Mouse (Mus musculus) ES-Bruce4 (cell line): ENCODE measurements around the gene Lpar2. TPM values are rescaled to one million over a fixed set of nuclear protein-coding genes. Genes with fewer than 3 reads are reported as not detected.

Source experiments
- H3K27ac ChIP-seq: 2 replicates; pipeline ENCODE4 v1.5.1; 2012; ENCODE audit warnings: low read length, inconsistent platforms; ENCODE audit not compliant: insufficient read depth
- H3K27me3 ChIP-seq: 2 replicates; pipeline ENCODE4 v1.6.1; 2012; ENCODE audit warnings: mild to moderate bottlenecking, low read length, inconsistent platforms; ENCODE audit not compliant: control insufficient read depth, poor library complexity, insufficient read depth, severe bottlenecking
- H3K36me3 ChIP-seq: 2 replicates; pipeline ENCODE4 v1.6.1; 2012; ENCODE audit warnings: inconsistent platforms, mild to moderate bottlenecking, low read length, moderate library complexity; ENCODE audit not compliant: control insufficient read depth, poor library complexity, insufficient read depth, severe bottlenecking
- H3K4me1 ChIP-seq: one replicate; pipeline ENCODE4 v1.8.1; 2011; ENCODE audit warnings: low read length; ENCODE audit not compliant: control insufficient read depth, insufficient read depth
- H3K4me3 ChIP-seq: 2 replicates; pipeline ENCODE4 v1.5.1; 2011; ENCODE audit warnings: low read depth, mild to moderate bottlenecking, low read length
- H3K9ac ChIP-seq: 2 replicates; pipeline ENCODE4 v1.6.1; 2012; ENCODE audit warnings: low read depth, mild to moderate bottlenecking, inconsistent platforms; ENCODE audit not compliant: poor library complexity, severe bottlenecking
- H3K9me3 ChIP-seq: replicated peaks from 2 replicates; pipeline ENCODE4 v1.6.1; 2012; ENCODE audit warnings: mild to moderate bottlenecking, low read length, inconsistent platforms; ENCODE audit not compliant: control insufficient read depth, poor library complexity, insufficient read depth, severe bottlenecking
- CTCF ChIP-seq: IDR thresholded peaks from one replicate; pipeline ENCODE4 v1.8.1; 2011; ENCODE audit warnings: low read depth, low read length
- EP300 ChIP-seq: IDR thresholded peaks from 2 replicates; pipeline ENCODE4 v1.6.1; 2011; ENCODE audit warnings: low read depth, low read length; ENCODE audit not compliant: insufficient read depth
- POLR2A ChIP-seq: IDR thresholded peaks from one replicate; pipeline ENCODE4 v1.8.1; 2011; ENCODE audit warnings: low read length; ENCODE audit not compliant: insufficient read depth
- polyA plus RNA-seq: library from polyadenylated mRNA; stranded (reverse); fragments of >200 nt; gene quantifications from 2 replicates; pipeline ENCODE4 v1.2.4, GENCODE M21; 2011; ENCODE audit warnings: low read depth; ENCODE audit not compliant: missing spikeins, insufficient read depth, insufficient read length

The Lpar2 gene
- polyA plus RNA-seq, 1 experiment, result 10.1 TPM

DNA sequence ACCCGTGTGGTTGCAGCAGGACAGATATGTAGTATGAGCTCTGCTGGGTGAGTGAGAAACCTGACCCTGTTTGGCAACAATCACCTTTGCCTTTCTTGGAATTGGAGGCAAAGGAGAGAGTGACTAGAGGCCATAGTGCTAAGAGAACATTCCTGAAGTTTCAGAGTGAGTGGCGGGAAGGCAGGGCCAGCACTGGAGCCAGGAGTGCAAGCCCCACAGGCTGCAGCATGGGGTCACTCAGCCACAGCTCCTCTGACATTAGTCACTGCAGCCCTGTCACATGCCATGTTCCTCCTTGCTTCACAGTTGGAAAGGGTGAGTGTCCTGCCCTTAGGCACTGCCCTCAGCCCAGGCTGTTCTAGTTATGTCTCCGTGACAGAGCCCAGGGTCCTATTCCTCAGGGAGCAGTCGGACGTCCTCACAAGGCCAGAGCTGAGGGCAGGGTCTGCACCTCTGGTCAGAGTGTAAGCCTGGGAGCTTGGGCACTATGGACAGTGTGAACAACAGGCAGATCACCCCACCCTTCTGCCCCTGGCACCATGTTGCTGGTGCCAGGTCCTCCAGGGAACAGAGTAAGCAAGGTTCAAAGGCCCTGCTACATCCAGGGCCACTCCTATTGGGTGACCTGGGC is 45.6 kb downstream of the Lpar2 start:
- H3K27ac ChIP-seq, result no peak overlapping the region
- no peaks in the 10 kb centered on the region for H3K4me1 ChIP-seq
- H3K4me3 ChIP-seq, result no peak overlapping the region
- H3K9me3 ChIP-seq, result no peaks in the 10 kb centered on the region
- no peaks in the 10 kb centered on the region for H3K27me3 ChIP-seq
- no peaks in the 10 kb centered on the region for H3K36me3 ChIP-seq
- H3K9ac ChIP-seq, result no peak overlapping the region
- TF ChIP-seq CTCF, result no peak
- no peak for TF ChIP-seq EP300
- TF ChIP-seq POLR2A, result no peak

DNA sequence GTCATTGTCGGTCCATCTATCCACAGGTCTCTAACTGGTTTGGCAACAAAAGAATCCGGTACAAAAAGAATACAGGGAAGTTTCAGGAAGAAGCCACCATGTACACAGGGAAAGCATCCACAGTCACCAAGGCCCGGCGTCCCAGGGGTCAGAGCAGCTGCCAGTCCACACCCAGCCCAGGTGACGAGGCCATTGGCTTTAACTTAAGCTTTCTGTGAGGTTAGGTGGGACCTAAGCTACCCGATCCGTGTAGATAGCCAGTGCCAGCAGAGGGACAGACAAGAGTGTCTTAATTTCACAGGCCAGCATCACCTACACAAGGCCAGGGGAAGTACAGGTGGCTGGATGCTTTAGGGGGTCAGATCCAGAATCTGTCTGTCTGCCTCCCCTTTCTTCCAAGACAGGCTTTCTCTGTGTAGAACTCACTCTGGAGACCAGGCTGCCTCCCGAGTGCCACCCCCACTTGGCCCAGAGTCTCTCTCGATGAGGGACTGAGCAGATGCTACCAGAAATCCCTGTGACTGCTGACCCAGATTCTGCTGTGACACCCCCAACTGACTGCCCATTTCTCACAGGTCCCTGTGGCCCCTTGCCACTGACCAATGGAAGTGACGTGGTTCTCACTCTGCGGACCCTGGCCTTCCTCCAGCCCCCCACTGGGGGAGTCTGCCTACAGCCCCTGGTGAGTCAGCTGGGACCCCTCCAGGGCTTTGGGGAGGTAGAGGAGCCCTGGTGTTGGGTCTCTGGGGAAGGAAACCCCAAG is 48.0 kb downstream of the Lpar2 start:
- H3K27ac ChIP-seq, result no peak overlapping the region
- H3K36me3 ChIP-seq, result no peaks in the 10 kb centered on the region
- no peak for TF ChIP-seq CTCF
- no peak for TF ChIP-seq EP300
- no peak for TF ChIP-seq POLR2A
- no peak overlapping the region for H3K9ac ChIP-seq
- no peak overlapping the region for H3K4me3 ChIP-seq
- no peaks in the 10 kb centered on the region for H3K27me3 ChIP-seq
- H3K9me3 ChIP-seq, result no peaks in the 10 kb centered on the region
- no peaks in the 10 kb centered on the region for H3K4me1 ChIP-seq

DNA sequence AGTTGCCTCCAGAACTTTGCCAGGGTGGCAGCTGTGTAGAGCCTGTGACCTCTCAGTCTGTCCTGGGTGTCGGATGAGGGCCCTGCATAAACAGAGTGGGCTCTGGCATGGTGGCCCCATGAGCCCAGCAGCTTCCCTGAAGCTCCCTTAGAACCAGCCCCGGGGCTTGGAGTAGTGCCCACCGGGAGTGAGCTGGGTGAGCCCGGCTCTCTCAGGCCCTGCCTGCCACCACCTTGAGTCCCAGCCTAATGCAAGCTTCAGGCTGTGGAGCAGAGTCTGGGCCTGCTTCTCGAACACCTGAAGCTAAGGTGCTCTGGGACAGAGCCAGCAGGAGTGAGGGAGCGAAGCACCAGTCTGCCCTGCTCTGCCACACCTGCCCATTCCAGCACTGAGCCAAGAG is 48.7 kb downstream of the Lpar2 start:
- Histone ChIP-seq H3K4me3 (no peak overlapping the region), H3K9me3 (no peaks in the 10 kb centered on the region), H3K4me1 (no peaks in the 10 kb centered on the region)

DNA sequence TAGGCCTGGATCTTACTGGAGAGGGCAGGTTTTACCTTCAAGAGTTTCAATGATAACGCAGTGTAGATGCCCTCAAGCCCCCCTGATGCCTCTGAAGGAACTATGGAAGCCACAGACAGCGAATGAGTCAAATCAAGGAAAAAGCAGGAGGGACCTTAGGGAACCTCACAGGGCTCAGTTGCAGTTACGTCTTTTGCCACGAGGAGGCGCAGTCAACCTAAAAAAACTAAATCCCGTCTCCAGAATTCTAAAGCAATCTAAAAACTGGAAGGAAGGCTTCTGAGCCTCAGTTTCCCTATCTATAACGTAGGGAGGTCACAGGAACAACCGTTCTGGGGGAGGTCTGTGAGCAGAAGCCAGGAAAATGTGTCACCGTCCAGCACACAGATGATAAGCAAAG is 51.9 kb downstream of the Lpar2 start:
- Histone ChIP-seq H3K36me3 (no peaks in the 10 kb centered on the region), H3K27ac (no peak overlapping the region), H3K9me3 (no peaks in the 10 kb centered on the region), H3K9ac (no peak overlapping the region), H3K4me1 (no peaks in the 10 kb centered on the region), H3K27me3 (no peaks in the 10 kb centered on the region), H3K4me3 (no peak overlapping the region)
- TF ChIP-seq POLR2A (no peak), EP300 (no peak), CTCF (peak; percentile 53)

More for the DNA sequence above, 48.7 kb downstream of the Lpar2 start:
- Histone ChIP-seq H3K9ac (no peak overlapping the region), H3K36me3 (no peaks in the 10 kb centered on the region), H3K27me3 (no peaks in the 10 kb centered on the region), H3K27ac (no peak overlapping the region)
- TF ChIP-seq CTCF, result no peak
- no peak for TF ChIP-seq EP300
- no peak for TF ChIP-seq POLR2A

DNA sequence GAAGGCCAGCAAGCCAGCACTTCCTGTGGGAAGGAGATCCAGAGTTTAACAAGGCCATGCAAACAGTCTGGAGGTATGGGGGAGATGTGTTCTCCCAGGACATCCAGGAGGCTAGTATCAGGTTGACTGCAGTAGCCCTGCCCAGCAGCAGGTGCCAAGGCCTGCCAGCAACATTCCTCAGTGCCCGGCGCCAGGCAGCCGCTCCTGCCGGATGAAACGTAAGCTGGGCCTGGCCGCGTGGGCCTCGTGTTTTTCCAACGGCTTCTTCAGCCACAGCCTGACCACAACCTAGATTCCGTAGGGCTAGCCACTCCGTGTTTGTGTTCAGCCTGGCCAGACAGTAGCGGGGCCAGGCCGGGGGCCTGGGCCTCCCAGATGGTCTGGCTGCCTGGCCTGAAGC is 52.4 kb downstream of the Lpar2 start:
- TF ChIP-seq EP300, result no peak
- TF ChIP-seq POLR2A, result no peak
- TF ChIP-seq CTCF, result no peak

DNA sequence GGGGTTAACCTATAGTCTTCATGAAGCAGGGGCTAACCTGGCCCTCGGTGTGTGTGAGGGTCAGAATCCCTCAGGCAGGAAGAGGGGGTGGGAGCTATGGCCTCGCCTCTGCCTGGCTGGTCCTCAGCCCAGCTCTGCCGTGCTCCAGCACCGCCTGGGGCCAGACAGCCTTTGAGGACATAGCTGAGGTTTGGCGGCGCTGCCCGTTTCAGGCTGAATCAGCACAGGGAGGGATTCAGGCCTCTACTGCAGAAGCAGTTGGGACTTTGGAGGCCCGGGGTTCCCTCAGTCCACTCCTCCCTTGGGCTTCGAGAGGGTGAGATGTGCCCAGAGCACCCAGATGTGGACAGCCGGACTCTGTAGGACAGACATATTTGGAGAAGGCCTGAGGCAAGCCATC is 53.9 kb downstream of the Lpar2 start:
- no peak overlapping the region for H3K9ac ChIP-seq

More for the DNA sequence above, 52.4 kb downstream of the Lpar2 start:
- H3K27ac ChIP-seq, result no peak overlapping the region
- H3K4me3 ChIP-seq, result no peak overlapping the region
- H3K4me1 ChIP-seq, result no peaks in the 10 kb centered on the region
- H3K9me3 ChIP-seq, result no peaks in the 10 kb centered on the region
- H3K36me3 ChIP-seq, result no peaks in the 10 kb centered on the region
- H3K9ac ChIP-seq, result no peak overlapping the region
- H3K27me3 ChIP-seq, result no peaks in the 10 kb centered on the region

More for the DNA sequence above, 53.9 kb downstream of the Lpar2 start:
- Histone ChIP-seq H3K4me1 (no peaks in the 10 kb centered on the region), H3K27ac (no peak overlapping the region), H3K4me3 (no peak overlapping the region), H3K9me3 (no peaks in the 10 kb centered on the region), H3K36me3 (no peaks in the 10 kb centered on the region), H3K27me3 (0 out of 2 replicates have a peak, but pooled peaks cover 5% of the 10 kb centered on the region)
- no peak for TF ChIP-seq EP300
- TF ChIP-seq POLR2A, result no peak
- no peak for TF ChIP-seq CTCF
